Mouse (Mus musculus) lung, adult 2 months (tissue): ENCODE measurements around the gene Parp2.

Experiments used
- CTCF ChIP-seq: fragments of 200-500 bp; IDR thresholded peaks from 2 replicates; pipeline ENCODE4 v1.5.1; 2011; ENCODE audit warnings: mild to moderate bottlenecking, low read length, control low read depth; ENCODE audit not compliant: insufficient read depth
- POLR2A ChIP-seq: fragments of 200-500 bp; IDR thresholded peaks from 2 replicates; pipeline ENCODE4 v1.6.1; 2011; ENCODE audit warnings: low read depth, mild to moderate bottlenecking, control low read depth, low read length, borderline replicate concordance; ENCODE audit errors: extremely low read depth

DNA sequence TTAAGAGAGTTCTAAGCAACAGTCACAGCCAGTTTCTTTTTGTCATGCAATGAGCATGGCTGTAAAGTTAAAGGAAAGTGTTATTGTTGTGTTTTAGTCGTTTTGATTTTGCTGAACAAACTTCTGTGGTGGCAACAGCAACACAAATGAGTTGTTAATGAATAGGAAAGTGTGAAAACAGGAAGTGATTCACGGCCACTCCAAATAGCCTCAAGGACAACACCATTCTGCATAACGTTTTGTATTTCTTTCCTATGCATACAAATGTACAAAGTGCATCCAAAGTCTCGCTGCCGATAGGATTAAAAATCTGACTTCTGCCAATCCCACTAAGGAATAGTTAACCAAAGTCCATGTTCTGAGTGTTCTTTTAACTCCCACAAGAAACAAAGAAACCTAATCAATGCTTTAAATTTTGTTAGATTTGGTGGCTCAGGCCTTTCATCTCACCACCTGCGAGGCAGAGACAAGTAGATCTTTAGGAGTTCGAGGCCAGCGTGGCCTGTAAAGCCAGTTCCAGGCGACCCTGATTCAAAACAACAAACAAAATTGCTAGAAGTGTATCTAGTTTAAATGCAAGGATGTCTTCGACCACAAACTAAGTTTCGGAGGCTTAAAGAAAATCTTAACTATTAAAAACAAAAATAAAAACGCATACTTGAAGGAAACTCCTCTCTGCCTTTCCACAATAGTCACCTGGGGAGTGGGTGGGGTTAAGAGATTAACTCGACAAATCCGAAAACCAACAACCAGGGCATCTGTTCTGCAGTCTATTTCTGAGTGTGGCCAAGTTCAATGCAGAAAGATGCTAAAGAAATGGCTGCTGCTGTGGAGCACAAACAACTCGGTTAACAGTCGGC lies 23.0 kb upstream of the Parp2 start:
- TF ChIP-seq POLR2A (no peak), CTCF (no peak)
